Mouse (Mus musculus): ENCODE data around the gene Stk38.
A peak's percentile ranks its signal among the peaks of the same experiment; 100 is the strongest.
"Not testable (repeated sequence)": the region's sequence is repeated elsewhere in the genome, so short reads cannot be mapped to it uniquely, and the experiment has no call there.

Gene Stk38

DNA sequence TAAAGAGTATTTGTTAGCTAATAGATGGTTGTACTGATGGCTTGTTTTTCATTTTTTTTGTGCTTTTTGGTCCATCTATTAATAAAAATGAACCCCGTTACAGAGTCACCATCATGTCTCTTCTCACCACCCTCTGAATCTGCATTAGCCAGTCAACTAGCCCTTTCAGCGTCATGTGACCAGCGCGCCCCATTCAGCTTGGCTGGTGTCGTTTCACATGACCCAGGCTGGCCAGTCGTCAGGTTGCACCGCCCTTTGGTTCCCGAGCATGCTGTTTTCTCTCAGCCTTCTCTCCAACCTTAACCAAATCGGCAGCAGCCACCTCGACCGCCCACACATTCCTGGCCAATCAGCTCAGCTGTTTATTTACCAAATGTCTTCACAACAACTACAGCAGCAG is 31.6 kb upstream of the Stk38 start:
- DNase-seq (ENCODE audit: low read depth, low spot score): no peak

DNA sequence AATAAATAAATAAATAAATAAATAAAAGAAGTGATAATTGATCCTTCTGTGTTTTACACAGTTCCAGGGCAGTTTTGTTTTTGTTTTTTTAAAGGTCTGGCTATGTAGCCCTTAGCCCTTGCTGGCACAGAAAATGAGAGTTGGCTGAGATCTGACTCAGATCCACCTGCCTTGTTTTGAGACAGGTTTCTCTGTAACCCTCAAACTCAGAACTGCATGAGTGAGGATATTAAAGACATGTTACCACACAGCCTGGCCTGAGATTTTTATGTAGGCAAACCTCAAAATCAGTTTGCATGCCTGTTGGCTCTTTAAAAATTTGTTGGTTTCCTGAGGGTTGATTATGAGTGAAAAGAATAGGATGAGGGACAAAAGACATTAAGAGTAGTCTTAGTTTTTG is 27.7 kb upstream of the Stk38 start:
- no peak for DNase-seq (ENCODE audit: low read depth, low spot score)

DNA sequence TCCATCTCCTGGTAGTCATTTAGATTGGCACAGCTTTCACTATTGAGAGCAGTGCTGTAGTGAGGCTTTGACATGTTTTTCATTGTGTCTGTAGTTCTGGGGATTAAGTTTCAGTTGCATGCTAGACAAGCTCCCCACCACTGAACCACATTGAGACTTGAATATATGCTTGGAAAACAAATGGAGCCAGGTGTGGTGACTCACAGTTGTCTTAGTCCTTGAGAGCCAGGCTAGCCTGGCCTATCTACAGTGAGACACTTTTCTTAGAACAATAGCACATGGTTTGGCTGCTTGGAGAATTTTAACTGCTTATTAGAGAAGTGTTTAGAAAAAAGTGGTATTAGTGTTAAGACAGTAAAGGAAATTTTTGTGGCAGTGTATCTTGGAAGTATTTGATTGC is 26.5 kb upstream of the Stk38 start:
- DNase-seq (ENCODE audit: low read depth, low spot score): peak; percentile 49

DNA sequence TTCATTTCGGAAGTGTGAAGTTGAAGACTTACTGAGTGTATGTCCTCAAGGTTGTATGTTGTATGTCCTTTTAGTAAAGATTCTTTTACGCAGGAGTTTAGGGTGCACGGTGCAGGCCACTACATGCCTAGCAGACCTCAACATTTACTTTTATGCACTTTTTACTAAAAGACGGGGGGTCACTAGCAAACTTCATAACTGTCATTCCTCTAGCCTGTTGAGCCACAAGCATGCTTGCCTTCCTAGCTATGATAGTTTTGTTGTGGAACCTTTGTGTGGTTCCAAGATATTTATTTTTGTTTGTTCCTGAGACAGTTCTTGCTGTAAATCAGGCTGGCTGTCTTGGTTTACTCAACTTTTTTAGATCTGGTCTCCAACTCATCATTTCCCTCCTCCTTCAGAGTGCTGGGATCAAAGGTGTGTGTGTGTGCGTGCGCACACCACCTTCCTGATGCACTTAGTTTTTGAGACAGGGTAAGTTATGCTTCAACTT is 25.8 kb upstream of the Stk38 start:
- peak; percentile 55 for DNase-seq (ENCODE audit: low read depth, low spot score)

DNA sequence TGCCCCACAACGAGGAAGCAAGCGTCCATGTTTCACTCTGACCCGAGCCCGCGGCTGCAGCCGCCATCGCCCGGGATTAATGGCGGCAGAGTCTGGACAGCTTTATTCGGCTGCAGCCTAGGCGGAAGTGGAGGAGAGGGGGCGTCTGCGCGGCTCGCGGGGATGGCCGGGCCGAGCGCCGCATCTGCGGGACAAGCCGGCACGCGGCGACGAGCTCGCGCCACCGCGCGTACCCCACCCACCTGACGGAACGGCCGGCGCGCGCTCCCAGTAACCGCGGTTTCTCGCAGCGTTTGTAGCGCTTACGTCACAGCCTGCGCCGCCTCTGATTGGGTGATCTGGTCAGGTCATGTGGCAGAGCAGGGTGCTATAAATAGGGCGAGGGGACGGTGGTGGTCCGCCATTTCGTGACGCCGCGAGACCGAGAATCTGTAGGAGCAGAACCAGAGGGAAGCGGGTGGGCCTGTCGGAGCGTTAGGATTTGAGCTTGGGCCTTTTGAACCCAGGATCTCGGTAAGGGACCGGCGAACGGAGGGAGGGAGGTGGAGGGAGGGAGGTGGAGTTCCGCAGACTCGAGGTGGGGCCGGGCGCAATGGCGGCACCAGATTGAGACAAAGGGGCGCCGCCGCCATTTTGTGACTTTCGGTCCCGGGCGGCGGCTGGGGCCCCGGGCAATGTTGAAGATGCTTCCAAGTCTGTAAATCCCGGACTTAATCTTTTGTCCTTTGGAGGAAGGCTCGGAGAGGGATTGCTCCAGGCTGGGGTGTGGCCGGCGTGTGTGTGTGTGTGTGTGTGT is 24.7 kb upstream of the Stk38 start, which contains the start of gene Srsf3:
Gene Srsf3 (plus strand): TSS at position 355 of the 796 bp plus-strand sequence.
- DNase-seq (ENCODE audit: low read depth, low spot score): peak; percentile 98

DNA sequence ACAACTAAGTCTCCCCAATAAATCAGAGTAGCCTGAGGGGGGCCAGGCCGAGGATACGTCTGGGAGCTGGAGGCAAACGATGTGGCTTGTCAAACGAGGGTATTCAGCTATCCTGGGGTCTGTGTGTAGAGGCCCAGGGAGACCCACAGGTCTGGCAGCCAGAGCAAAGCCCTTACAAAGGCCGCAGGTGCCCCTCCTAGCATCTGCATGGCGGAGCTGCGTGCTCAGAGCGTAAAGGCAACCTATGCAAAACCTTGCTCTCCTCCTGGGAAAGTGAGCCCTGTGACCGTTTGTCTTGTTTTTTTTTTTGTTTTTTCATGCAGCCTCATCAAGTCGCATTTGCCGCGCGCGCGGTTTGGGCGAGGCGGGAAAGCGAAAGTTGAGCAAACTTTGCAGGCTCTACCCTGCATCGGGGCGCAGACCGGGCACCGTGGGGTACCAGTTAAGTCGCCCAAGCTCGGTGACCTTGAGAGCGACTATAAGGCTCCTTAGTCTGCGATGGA is 24.0 kb upstream of the Stk38 start:
- peak; percentile 81 for DNase-seq (ENCODE audit: low read depth, low spot score)

DNA sequence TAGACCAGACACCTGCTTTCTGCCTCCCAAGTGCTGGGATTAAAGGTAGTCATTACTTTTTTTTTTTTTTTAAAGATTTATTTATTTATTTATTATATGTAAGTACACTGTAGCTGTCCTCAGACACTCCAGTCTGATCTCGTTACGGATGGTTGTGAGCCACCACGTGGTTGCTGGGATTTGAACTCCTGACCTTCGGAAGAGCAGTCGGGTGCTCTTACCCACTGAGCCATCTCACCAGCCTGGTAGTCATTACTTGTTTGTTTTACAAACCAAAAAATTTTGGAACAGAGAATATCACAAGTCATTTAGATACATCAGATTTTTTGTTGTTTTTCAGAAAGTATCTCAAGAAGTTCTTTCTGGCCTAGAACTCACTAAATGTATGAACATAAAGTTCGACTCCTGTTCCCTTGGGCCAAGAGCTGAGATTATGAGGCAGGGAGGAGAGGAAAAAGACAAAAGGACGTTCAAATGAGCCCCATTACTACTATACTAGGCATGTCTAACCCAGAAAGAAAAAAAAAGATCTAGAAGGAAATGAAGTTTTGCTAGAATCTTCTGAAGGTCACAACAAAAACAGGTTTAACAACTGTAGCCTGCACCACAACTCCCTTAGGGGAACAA is 23.4 kb upstream of the Stk38 start:
- DNase-seq (ENCODE audit: low read depth, low spot score): not testable (repeated sequence)

DNA sequence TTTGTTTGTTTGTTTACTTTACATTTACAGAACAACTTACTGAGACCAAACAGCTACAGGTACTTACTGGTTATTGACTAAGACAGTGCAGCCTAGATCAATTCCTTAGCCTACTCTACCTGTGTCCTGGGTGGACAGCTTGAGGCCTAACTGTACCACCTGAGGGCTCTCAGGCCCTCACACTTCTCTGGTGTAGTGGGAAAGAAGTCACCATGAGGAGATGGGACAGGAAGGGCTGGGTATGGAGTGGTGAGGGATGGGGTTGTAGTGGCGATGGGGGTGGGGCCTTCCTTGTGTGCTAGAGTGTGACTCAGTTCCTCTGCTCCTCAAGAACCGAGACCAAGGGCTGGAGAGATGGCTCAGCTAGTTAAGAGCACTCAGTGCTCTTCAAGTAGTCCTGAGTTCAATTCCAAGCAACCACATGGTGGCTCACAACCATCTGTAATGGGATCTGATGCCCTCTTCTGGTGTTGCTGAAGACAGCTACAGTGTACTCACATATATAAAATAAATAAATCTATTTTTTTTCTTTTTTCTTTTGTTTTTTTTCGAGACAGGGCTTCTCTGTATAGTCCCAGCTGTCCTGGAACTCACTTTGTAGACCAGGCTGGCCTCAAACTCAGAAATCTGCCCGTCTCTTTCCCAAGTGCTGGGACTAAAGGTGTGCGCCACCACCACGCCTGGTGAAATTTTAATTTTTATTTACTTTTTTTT is 22.7 kb upstream of the Stk38 start:
- DNase-seq (ENCODE audit: low read depth, low spot score): no peak

DNA sequence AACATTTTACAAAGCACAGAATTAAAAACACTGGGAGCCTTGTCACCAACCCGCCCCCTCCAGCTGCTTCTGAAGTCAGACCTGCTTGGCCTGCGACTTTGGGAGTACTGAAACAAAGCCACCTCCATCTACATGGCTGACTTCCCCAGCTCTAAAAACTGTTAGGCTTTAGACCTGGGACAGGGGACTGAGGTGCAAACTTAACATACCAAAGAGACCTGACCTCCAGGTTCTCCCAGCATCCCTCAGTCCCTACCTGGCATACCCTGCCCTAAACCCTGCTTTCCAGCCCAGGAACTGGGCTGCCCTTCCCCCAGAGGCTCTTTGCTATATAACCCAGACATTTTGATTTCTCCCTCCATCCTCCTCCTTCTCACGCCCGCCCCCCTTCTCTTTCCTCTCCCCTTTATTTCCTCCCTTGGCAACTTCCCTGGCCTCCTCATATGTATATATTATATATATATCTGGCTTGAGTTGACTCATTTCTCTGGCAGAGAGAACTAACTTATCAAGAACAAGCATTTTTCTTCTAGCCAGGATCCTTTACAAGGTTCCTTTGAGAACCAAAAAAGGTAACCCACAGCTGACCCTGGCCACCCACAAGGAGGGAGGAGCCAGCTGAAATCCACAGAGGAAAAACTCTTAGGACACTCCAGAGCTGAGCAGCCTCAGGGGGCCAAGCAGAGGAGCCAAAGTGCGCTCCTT is 19.0 kb upstream of the Stk38 start:
- DNase-seq (ENCODE audit: low read depth, low spot score): no peak

DNA sequence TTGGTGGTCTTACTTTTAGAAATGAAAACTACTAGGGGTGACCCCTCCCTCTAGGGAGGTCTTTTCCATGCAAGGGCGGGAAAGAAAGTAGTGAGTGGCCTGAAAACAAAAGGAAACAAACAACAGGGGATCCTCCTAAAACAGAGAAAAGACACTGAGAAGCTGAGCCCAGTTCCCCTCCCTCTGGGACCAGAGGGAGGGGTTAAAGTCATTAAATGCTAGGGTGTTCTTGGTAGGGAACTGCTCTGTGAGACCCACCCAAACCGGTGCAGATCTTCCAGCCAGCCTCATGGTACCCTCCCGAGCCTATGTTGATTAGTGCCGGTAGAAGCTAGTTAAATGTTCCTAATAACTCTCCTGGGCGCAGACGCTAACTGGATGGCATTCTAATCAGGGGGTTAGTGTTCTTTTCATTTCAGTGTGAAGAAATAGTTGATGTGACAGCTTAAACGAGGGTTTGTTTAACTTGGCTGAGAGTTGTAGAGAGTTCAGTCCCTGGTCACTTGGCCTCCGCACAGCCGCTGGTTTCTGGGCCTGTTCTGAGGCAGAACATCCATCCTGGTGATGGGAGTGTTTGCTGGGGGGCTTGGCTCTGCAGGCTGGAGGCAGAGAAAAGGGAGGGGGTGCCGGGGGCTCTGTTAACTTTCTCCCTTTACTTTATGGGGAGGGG is 17.2 kb upstream of the Stk38 start:
- DNase-seq (ENCODE audit: low read depth, low spot score): no peak

DNA sequence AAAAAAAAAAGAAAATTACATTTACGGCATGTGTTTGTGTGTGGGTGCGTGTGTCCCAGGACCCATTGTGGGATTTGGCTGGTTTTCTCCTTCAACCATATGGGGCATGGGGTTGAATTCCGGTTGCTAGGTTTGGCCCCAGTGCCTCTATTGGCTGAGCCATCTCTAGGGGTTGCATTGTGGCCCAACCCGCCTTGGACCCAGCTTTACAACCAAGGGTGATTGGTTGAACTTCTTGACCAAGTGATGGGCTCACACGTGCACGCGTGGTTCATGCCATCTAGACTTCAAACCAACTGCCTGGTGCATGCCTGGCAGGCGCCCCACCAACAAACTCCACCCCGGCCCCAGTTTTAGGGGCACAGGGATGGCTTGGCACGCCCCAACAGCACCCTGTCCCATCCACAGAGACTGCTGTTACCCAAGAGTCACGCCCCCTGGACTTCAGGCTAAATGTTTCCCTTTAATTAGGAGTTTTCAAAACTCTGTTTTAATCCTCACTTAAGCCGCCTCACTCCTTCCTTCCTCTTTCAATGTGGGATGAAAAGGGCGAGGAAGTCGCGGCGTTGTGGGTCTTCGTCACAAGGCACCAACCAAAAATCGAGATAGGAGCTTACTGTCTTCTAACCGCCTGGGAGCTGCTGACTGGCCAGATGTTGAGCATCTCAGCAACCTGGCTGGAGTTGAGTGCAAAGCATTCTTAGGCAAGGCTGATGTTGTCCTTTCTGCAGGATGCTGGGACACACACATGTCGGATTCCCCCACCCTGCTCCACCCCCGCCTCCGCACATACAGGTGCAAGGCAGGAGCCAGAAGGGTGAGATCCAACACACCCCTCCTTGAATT is 16.5 kb upstream of the Stk38 start:
- no peak for DNase-seq (ENCODE audit: low read depth, low spot score)

DNA sequence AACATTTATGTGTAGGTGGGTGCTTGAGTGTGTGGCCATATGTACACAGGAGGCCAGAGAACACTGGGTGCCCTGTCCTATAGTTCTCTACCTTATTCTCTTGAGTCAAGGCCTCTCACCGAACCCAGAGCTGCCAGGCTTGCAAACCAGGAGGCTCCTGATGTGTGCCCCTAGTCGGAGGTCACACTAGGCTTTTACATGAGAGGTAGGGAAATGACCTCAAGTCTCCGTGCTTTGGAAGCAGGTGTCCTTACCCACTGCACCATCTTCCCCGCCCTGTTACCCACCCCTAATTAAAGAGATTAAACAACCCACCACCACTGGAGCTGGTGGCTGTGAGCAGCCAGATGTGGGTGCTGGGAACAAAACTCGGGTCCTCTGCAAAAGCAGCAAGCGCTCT is 15.6 kb upstream of the Stk38 start:
- DNase-seq (ENCODE audit: low read depth, low spot score): no peak

DNA sequence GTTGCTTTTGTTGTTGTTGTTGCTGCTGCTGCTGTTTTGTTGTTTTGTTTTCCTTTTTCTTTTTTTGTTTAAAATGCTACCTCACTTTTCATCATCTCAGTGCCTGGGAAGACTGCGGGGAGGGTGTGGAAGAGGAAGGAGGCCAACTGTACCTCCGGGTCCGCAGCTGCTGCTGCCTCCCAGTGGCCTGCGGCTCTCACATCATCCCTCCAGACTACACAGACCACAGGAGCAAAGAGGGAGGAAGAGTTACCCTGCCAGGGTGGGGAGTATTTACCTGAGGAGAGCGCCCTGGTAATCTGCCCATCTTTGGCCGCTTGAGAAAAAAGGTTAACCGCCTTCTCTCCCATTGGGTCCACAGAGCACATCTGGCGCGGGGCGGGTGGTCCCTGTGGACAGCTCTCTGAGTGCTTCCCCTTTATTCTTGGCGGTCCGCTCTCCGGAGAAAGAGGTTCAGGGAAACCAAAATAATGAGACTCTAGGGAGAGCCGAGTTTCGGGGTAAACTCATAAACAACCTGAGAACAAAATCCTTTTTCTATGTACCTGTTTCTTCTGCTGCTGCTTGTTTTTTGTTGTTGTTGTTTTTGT is 14.5 kb upstream of the Stk38 start:
- DNase-seq (ENCODE audit: low read depth, low spot score): no peak

DNA sequence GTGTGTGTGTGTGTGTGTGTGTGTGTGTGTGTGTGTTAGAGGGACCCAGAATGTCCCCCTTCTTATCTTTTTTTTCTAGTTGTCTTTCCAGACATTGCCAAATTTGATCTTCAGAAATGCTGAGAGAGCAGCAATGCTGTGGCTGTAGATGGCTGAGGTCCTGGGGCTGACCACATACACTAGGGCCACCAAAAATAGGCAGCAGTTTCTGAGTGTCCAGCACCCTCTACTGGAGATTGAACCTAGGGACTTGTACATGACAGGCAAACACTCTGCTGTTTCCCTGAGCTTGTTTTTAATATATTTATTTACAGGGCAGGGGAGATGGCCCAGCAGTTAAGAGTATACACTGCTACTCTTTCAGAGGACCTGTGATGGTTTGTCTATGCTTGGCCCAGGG is 12.6 kb upstream of the Stk38 start:
- no peak for DNase-seq (ENCODE audit: low read depth, low spot score)

DNA sequence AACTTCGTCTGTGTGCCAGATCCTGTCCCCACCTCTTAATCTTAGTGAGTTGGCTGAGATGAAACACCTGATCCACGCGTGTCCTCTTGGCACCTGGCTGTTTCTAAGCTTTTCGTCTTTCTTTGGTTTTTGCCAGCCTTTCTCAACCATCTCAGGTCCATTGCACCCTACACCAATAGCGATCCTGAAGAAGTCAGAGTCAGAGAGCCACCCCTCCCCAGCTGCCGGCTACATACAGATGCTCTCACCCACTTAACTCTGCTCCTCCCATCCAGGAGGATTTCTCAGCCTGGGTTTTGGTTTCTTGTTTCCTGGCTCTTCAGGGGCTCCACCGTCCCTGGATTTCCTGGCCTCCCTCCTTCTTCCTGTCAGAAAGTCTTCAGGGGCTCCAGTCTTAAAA is 11.6 kb upstream of the Stk38 start:
- DNase-seq (ENCODE audit: low read depth, low spot score): no peak

DNA sequence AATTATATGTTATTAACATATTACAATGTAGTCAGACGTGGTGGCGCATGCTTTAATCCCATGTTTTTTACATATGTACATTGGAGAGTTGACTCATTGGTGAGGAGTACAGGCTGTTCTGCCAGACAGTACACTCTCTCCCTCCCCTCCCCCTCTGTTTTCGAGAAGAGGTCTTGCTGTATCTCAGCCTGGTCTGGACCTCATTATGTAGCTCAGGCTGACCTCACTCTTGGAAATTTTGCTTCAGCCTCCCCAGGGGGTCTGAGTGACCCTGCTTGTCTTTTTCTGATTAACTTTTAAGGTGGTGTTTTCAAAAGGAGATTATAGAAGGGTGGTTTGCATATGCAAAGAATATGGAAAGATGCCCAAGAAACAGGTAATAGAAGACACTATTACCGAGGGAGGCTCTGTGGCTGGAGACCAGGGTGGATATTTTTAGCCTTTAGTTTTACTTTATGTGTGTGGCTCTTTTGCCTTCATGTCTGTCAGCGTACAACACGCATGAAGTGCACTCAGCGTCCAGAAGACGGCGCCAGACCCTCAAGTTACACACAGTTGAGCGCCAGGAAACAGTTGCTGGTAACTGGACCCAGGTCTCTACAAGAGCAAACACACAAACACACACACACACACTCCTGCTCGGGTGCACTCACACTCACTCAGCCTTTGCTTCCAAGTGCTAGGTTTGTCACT is 10.6 kb upstream of the Stk38 start:
- no peak for DNase-seq (ENCODE audit: low read depth, low spot score)

DNA sequence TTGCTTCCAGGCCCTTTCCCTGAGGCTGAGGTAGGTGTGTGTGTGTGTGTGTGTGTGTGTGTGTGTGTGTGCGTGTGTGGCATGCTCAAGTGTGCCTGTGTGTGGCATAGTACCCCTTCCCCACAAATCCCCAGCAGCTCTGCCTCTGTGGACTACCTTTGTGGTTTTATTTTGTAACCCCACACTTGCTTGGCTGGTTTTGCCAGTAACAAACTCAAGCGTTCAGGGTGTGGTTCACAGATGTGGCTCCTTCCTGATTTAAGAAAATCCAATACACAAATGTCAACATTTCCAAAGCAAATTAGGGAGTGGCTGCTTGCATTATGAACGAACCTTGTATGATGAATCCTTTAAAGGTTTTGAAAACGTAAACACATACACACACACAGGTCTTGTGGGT is 8.9 kb upstream of the Stk38 start:
- DNase-seq (ENCODE audit: low read depth, low spot score): no peak

DNA sequence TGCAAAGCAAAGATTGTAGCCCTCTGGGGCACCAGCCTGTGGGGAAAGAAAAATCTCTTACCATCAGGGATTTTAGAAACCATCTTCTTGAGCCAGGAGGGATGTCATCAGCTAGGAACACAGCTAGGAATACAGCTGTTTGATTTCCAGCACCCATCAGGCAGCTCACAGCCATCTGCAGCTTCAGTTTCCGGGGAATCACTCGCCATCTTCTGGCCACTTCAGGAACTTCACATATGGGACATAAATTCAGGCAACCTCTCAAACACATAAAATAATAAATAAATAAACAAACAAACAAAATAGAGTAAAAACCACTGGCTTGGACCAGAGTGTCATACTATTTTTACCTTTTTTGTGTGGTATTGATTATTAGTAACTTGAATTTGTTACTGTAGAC is 7.8 kb upstream of the Stk38 start:
- peak; percentile 77 for DNase-seq (ENCODE audit: low read depth, low spot score)

DNA sequence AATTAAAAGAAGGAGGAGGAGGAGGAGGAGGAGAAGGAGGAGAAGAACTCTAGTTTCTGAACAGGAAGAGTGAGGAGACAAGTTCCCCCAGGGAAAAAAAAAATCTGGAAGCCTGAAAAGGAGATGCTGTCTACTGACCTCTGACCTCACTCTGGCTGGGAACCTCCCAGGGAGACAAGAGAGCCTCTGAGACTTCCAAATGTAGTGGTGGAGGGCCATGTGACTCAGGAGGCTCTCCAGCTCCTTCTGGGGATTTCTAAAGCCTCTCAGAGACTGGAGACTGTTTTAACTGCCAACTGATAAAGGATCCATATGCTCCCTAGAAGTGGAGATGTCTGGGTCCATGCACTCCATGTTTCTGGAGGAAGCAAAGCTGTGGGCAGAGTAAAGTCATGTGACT is 6.4 kb upstream of the Stk38 start:
- no peak for DNase-seq (ENCODE audit: low read depth, low spot score)

All from CD4-positive helper T cell, adult 2 months (primary cell).